Mouse (Mus musculus): ENCODE results near the gene Irak1bp1.

Irak1bp1 gene

GRCm38 (mm10) chr9:82829007-82829689 is at the start of gene Irak1bp1:
TSS of gene Irak1bp1 (plus strand) at chr9:82829540.
- DNase-seq (ENCODE audit: low read depth, low spot score), result no peak

GRCm38 (mm10) chr9:82788375-82788774 is 41.0 kb upstream of the Irak1bp1 start:
- no peak for DNase-seq (ENCODE audit: low read depth, low spot score)

GRCm38 (mm10) chr9:82800360-82800759 is 29.0 kb upstream of the Irak1bp1 start:
- DNase-seq (ENCODE audit: low read depth, low spot score), result no peak

- no peak for DNase-seq (ENCODE audit: low read depth, low spot score)
These were observed 22.2 kb upstream of the Irak1bp1 start for GRCm38 (mm10) chr9:82807129-82807528.

- no peak for DNase-seq (ENCODE audit: low read depth, low spot score)
These were observed 21.7 kb upstream of the Irak1bp1 start for GRCm38 (mm10) chr9:82807635-82808034.

GRCm38 (mm10) chr9:82812172-82812963 is 17.0 kb upstream of the Irak1bp1 start:
- no peak for DNase-seq (ENCODE audit: low read depth, low spot score)

GRCm38 (mm10) chr9:82814536-82814935 is 14.8 kb upstream of the Irak1bp1 start:
- DNase-seq (ENCODE audit: low read depth, low spot score), result no peak

- no peak for DNase-seq (ENCODE audit: low read depth, low spot score)
These were observed 14.0 kb upstream of the Irak1bp1 start for GRCm38 (mm10) chr9:82815257-82815785.

GRCm38 (mm10) chr9:82826426-82826825 is 2.9 kb upstream of the Irak1bp1 start:
- DNase-seq (ENCODE audit: low read depth, low spot score), result no peak

GRCm38 (mm10) chr9:82829693-82830430 is 522 bp downstream of the Irak1bp1 start:
- DNase-seq (ENCODE audit: low read depth, low spot score), result peak; percentile 66

- DNase-seq (ENCODE audit: low read depth, low spot score), result no peak
These were observed 2.6 kb downstream of the Irak1bp1 start for GRCm38 (mm10) chr9:82831891-82832290.

GRCm38 (mm10) chr9:82835921-82836320 is 6.6 kb downstream of the Irak1bp1 start:
- DNase-seq (ENCODE audit: low read depth, low spot score), result no peak

- DNase-seq (ENCODE audit: low read depth, low spot score), result no peak
These were observed 13.3 kb downstream of the Irak1bp1 start for GRCm38 (mm10) chr9:82842671-82843070.

- DNase-seq (ENCODE audit: low read depth, low spot score), result no peak
These were observed 24.7 kb downstream of the Irak1bp1 start for GRCm38 (mm10) chr9:82854040-82854439.

- no peak for DNase-seq (ENCODE audit: low read depth, low spot score)
These were observed 25.8 kb downstream of the Irak1bp1 start for GRCm38 (mm10) chr9:82854973-82855614.

GRCm38 (mm10) chr9:82856241-82856640 is 26.9 kb downstream of the Irak1bp1 start:
- DNase-seq (ENCODE audit: low read depth, low spot score), result no peak

- DNase-seq (ENCODE audit: low read depth, low spot score), result no peak
These were observed 31.5 kb downstream of the Irak1bp1 start for GRCm38 (mm10) chr9:82860805-82861204.

- no peak for DNase-seq (ENCODE audit: low read depth, low spot score)
These were observed 32.0 kb downstream of the Irak1bp1 start for GRCm38 (mm10) chr9:82861316-82861715.

- DNase-seq (ENCODE audit: low read depth, low spot score), result no peak
These were observed 32.6 kb downstream of the Irak1bp1 start for GRCm38 (mm10) chr9:82861775-82862430.

- no peak for DNase-seq (ENCODE audit: low read depth, low spot score)
These were observed 36.8 kb downstream of the Irak1bp1 start for GRCm38 (mm10) chr9:82866121-82866520.

GRCm38 (mm10) chr9:82867698-82868097 is 38.4 kb downstream of the Irak1bp1 start:
- no peak for DNase-seq (ENCODE audit: low read depth, low spot score)
